Comparison of ENCODE assay signal across 9 mouse cellular contexts in genomic region chr8:104219079-104219478, GRCm38 (mm10). TPM values are rescaled to one million over a fixed set of nuclear protein-coding genes. Genes with fewer than 3 reads are reported as not detected.
DNase-seq lines count a peak whose midpoint lies in the region; ATAC-seq and TF ChIP-seq lines count a peak whose summit lies in the region.
"Had no signal": no experiment of that assay in that cellular context is flagged by ENCODE, and none has a peak within 500 bp of the region (broad histone marks: within the 10 kb centered on the region; RNA-seq: fewer than 3 reads in every experiment).

No protein-coding gene starts in this region.

- H3K4me1 ChIP-seq in cortical plate, adult 2 months (ENCODE audit: control insufficient read depth, insufficient read depth, low read length), result no peaks in the 10 kb centered on the region
- H3K4me1 ChIP-seq: lung, embryonic 15.5 days had no signal

- no peak overlapping the region for H3K27ac ChIP-seq in cortical plate, adult 2 months (ENCODE audit: insufficient read depth, low read length)
- H3K27ac ChIP-seq: lung, embryonic 15.5 days had no signal

- no peak for TF ChIP-seq POLR2A in cortical plate, adult 2 months (IDR thresholded peaks at IDR 0.05; ENCODE audit: extremely low read depth, insufficient read depth, low read length)

- H3K4me3 ChIP-seq in cortical plate, adult 2 months (ENCODE audit: insufficient read depth, low read length), result no peak overlapping the region
- H3K4me3 ChIP-seq: lung, embryonic 15.5 days had no signal

- ATAC-seq in megakaryocyte, adult 5-6 weeks (ENCODE audit: poor library complexity, severe bottlenecking), result peak; percentile 85

- DNase-seq in cerebellum, postnatal 14 days, result peak; percentile 21 to 39
- no peak for DNase-seq in cerebellum, adult 8-10 months
- DNase-seq in ES-CJ7 (ENCODE audit: low read depth, low spot score), result peak; percentile 85
- peak; percentile 12 to 32 for DNase-seq in heart, adult 9 months (ENCODE audit: low spot score in 2 of 2)
- peak; percentile 22 for DNase-seq in layer of hippocampus, adult 9-10 months (ENCODE audit: low spot score)
- peak; percentile 68 to 73 for DNase-seq in spleen, postnatal 36 days (ENCODE audit: low spot score in 2 of 2)

- TF ChIP-seq CTCF in cortical plate, adult 2 months (IDR thresholded peaks at IDR 0.05; ENCODE audit: extremely low read depth, insufficient read depth, low read length), result peak; percentile 45; the same call in 1 of the 2 replicates

RNA-seq across cellular contexts. Expression of gene Tk2, which starts 29.3 kb away (rescaled TPM):
- polyA plus RNA-seq in cortical plate, adult 2 months (2012; rRNA removed), result 46.7 and 48.6 TPM in 2 replicates
- total RNA-seq in megakaryocyte, adult 5-6 weeks (2015), result 27.6 and 30.0 TPM in 2 replicates
- 17.4 and 28.5 TPM in 2 replicates for total RNA-seq in megakaryocyte, adult 5-6 weeks (2017)

RNA-seq across cellular contexts. Expression of gene Cklf, which starts 31.6 kb away (rescaled TPM):
- 11.4 and 12.4 TPM in 2 replicates for polyA plus RNA-seq in cortical plate, adult 2 months (2012; rRNA removed)
- total RNA-seq in megakaryocyte, adult 5-6 weeks (2015), result 120 and 138 TPM in 2 replicates
- total RNA-seq in megakaryocyte, adult 5-6 weeks (2017), result 35.9 and 46.7 TPM in 2 replicates

RNA-seq across cellular contexts. Expression of gene Bean1, which starts 48.8 kb away (rescaled TPM):
- polyA plus RNA-seq in cortical plate, adult 2 months (2012; rRNA removed), result 24.7 and 25.0 TPM in 2 replicates
- total RNA-seq in megakaryocyte, adult 5-6 weeks (2015), result 0.16 TPM in 1 of 2 replicates, not detected in the other
- total RNA-seq in megakaryocyte, adult 5-6 weeks (2017), result 0.11 TPM in 1 of 2 replicates, not detected in the other
